Mouse (Mus musculus): Measurements from ENCODE around the gene Stx4a. TPM values are rescaled to one million over a fixed set of nuclear protein-coding genes. Genes with fewer than 3 reads are reported as not detected.
A peak's percentile ranks its signal among the peaks of the same experiment; 100 is the strongest.
"Not testable (repeated sequence)": the region's sequence is repeated elsewhere in the genome, so short reads cannot be mapped to it uniquely, and the experiment has no call there.

The Stx4a gene
- polyA plus RNA-seq, 1 experiment from 2014 or later, result 44.6 TPM

DNA sequence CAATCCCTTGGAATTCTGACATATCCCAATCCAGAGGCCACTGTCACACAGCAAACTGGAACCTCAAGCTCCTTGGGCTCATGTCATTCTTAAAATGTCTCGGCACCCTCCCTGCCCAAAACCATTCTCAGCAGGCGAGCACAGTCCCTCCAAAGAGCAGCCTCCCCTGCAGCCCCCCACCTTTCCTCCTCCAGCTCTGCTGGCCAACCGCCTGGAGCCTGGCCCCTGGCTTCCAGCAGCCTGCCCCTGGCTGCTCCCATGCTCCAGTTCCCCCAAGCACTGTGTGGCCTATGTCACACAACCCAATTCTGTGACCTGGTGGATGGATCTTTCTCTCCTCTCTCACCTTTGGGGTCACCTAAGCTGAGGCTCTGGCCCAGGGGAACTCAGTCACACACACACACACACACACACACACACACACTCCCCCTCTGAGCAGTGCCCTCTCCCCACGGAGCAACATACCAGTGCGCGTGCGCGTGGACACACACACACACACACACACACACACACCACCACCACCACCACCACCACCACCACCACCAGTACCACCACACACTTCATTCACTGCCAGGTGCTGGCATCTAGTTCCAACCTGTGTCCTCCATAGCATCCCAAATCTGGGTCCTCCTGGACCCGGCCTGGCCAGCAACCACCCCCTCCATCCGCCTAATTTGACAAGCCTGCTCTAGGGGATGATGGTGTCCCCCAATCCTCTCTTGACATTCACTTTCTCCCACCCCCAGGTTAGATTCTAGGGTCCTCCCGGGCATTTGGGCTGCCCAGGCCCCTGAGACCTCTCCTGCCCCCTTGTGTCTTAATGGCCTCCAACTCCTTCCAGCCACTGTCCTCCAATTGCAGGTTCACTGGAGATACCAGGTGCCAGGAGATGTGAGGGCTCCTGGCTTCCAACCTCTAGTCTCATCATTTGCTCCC lies 590 bp upstream of the Stx4a start:
- H3K4me2 ChIP-seq (replicated peaks; ENCODE audit: low read depth, low read length), result peak overlapping the region; percentile 85

DNA sequence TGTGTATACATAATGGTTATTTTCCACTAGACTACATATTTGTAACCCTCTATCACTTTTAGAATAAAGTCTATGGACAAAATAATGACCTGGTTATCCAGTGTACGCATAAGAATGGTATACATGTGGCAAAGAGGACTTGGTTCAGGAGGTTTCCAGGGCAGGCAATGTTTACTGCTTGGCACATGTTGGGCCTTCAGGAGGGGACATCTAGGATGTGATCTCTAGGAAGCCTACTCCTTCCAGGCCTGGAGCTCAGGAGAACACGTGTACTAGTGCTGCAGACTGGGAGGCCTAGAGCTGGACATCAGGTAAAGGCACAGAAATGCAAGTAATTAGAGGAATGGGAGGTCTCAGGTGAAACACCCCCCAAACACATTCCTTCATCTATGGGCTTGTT lies 11.5 kb downstream of the Stx4a start:
- Histone ChIP-seq H3K9ac (replicated peaks; ENCODE audit: low read length) (no peak overlapping the region), H3K27me3 (ENCODE audit: insufficient read depth, low read length) (no peaks in the 10 kb centered on the region), H3K4me1 (ENCODE audit: insufficient read depth, low read length) (no peaks in the 10 kb centered on the region), H3K4me2 (replicated peaks; ENCODE audit: low read depth, low read length) (no peak overlapping the region), H3K4me3 (ENCODE audit: low read length) (no peak overlapping the region), H3K9me3 (ENCODE audit: low read length) (no peaks in the 10 kb centered on the region), H3K27ac (ENCODE audit: low read length) (no peak overlapping the region), H3K36me3 (ENCODE audit: insufficient read depth, low read length) (no peaks in the 10 kb centered on the region)
- 83% methylated on average over 2 of the region's 2 CpGs for WGBS
- ATAC-seq (ENCODE audit: low FRiP score, low TSS enrichment), result no peak

More for the DNA sequence above, 590 bp upstream of the Stx4a start:
- H3K4me3 ChIP-seq (ENCODE audit: low read length), result peak overlapping the region; percentile 64
- no peaks in the 10 kb centered on the region for H3K36me3 ChIP-seq (ENCODE audit: insufficient read depth, low read length)
- H3K9me3 ChIP-seq (ENCODE audit: low read length), result no peaks in the 10 kb centered on the region
- ATAC-seq (ENCODE audit: low FRiP score, low TSS enrichment), result peak; percentile 18
- peak overlapping the region; percentile 75 for H3K9ac ChIP-seq (replicated peaks; ENCODE audit: low read length)
- H3K4me1 ChIP-seq (ENCODE audit: insufficient read depth, low read length), result peaks cover 19% of the 10 kb centered on the region
- H3K27ac ChIP-seq (ENCODE audit: low read length), result peak overlapping the region; percentile 51; the same call in 1 of the 2 replicates
- H3K27me3 ChIP-seq (ENCODE audit: insufficient read depth, low read length), result no peaks in the 10 kb centered on the region
- 53% methylated on average over 7 of the region's 11 CpGs for WGBS

GRCm38 (mm10) chr7:127837473-127837872 lies 13.4 kb downstream of the Stx4a start:
- H3K27ac ChIP-seq (ENCODE audit: low read length), result no peak overlapping the region
- H3K4me2 ChIP-seq (replicated peaks; ENCODE audit: low read depth, low read length), result no peak overlapping the region
- no peak overlapping the region for H3K4me3 ChIP-seq (ENCODE audit: low read length)
- ATAC-seq (ENCODE audit: low FRiP score, low TSS enrichment), result no peak
- no peaks in the 10 kb centered on the region for H3K9me3 ChIP-seq (ENCODE audit: low read length)
- H3K36me3 ChIP-seq (ENCODE audit: insufficient read depth, low read length), result no peaks in the 10 kb centered on the region
- H3K9ac ChIP-seq (replicated peaks; ENCODE audit: low read length), result no peak overlapping the region
- no peaks in the 10 kb centered on the region for H3K27me3 ChIP-seq (ENCODE audit: insufficient read depth, low read length)
- peaks cover under 1% of the 10 kb centered on the region for H3K4me1 ChIP-seq (ENCODE audit: insufficient read depth, low read length)
- WGBS, result 93% methylated on average over 5 of the region's 5 CpGs

DNA sequence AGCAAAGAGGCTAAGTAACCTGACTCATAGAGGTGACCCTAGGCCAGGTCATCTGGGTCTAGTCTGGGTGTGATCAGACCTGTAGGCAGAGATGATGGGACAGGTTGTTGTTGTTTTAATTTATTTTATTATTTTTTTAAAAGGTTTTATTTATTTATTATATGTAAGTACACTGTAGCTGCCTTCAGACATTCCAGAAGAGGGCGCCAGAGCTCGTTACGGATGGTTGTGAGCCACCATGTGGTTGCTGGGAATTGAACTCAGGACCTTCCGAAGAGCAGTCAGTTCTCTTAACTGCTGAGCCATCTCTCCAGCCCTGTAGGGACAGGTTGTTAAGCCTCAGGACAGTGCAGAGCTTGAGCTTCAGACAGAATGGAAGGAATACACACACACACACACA lies 13.8 kb downstream of the Stx4a start:
- 80% methylated on average over 4 of the region's 4 CpGs for WGBS
- H3K9me3 ChIP-seq (ENCODE audit: low read length); ATAC-seq (ENCODE audit: low FRiP score, low TSS enrichment); H3K36me3 ChIP-seq (ENCODE audit: insufficient read depth, low read length); H3K4me1 ChIP-seq (ENCODE audit: insufficient read depth, low read length); H3K9ac ChIP-seq (replicated peaks; ENCODE audit: low read length); H3K4me3 ChIP-seq (ENCODE audit: low read length); H3K4me2 ChIP-seq (replicated peaks; ENCODE audit: low read depth, low read length); H3K27ac ChIP-seq (ENCODE audit: low read length); H3K27me3 ChIP-seq (ENCODE audit: insufficient read depth, low read length): not testable (repeated sequence)

DNA sequence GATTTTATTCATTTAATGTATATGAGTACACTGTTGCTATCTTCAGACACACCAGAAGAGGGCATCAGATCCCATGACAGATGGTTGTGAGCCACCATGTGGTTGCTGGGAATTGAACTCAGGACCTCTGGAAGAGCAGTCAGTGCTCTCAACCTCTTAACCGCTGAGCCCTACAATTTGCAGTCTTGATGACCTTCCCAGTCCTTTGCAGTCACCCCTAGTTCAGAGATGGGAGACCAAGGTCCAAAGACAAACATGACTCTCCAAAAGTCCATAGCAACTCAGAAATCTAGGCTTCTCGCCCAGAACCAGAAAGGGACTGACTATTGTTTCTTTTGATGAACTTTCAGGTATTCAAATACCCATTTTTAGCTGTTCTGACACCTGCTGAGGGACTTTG lies 15.9 kb downstream of the Stx4a start:
- not testable (repeated sequence) for H3K4me2 ChIP-seq (replicated peaks; ENCODE audit: low read depth, low read length); ATAC-seq (ENCODE audit: low FRiP score, low TSS enrichment); H3K27me3 ChIP-seq (ENCODE audit: insufficient read depth, low read length); H3K27ac ChIP-seq (ENCODE audit: low read length); H3K4me3 ChIP-seq (ENCODE audit: low read length); H3K4me1 ChIP-seq (ENCODE audit: insufficient read depth, low read length); H3K9ac ChIP-seq (replicated peaks; ENCODE audit: low read length); H3K9me3 ChIP-seq (ENCODE audit: low read length)
- peaks cover 11% of the 10 kb centered on the region for H3K36me3 ChIP-seq (ENCODE audit: insufficient read depth, low read length)
- 77% methylated on average over 2 of the region's 2 CpGs for WGBS

DNA sequence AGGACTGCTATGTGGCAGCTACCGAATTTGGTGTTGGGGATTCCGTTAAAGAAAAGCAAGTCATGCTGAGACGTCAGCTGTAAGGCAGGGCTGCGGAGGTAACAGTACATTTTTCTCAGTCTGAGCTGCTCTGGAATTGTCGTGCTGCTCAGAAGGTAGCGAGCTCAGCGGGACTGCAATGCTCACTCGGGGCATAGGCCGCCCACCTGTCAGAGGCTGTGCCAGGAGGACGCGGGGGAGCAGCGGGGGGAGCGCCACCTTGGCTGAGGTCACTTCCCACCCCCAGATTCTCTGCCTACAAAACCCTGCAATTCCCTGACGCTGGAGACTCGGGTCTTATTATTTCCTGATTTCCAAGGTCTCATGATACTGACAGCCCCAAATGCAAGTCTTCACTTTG lies 16.8 kb downstream of the Stx4a start:
- WGBS, result under 1% methylated on average over 15 of the region's 15 CpGs
- peaks cover 15% of the 10 kb centered on the region for H3K36me3 ChIP-seq (ENCODE audit: insufficient read depth, low read length)
- peak; percentile 28 for ATAC-seq (ENCODE audit: low FRiP score, low TSS enrichment)

GRCm38 (mm10) chr7:127841340-127842000 lies 17.4 kb downstream of the Stx4a start:
- peak overlapping the region; percentile 86 for H3K9ac ChIP-seq (replicated peaks; ENCODE audit: low read length)
- H3K9me3 ChIP-seq (ENCODE audit: low read length), result no peaks in the 10 kb centered on the region
- peak overlapping the region; percentile 91 for H3K27ac ChIP-seq (ENCODE audit: low read length)
- peak overlapping the region; percentile 94 for H3K4me2 ChIP-seq (replicated peaks; ENCODE audit: low read depth, low read length)
- no peaks in the 10 kb centered on the region for H3K27me3 ChIP-seq (ENCODE audit: insufficient read depth, low read length)
- WGBS, result under 1% methylated on average over 46 of the region's 46 CpGs
- peak overlapping the region; percentile 89 for H3K4me3 ChIP-seq (ENCODE audit: low read length)
- H3K36me3 ChIP-seq (ENCODE audit: insufficient read depth, low read length), result peaks cover 21% of the 10 kb centered on the region
- ATAC-seq (ENCODE audit: low FRiP score, low TSS enrichment), result peak; percentile 92
- peaks cover 7% of the 10 kb centered on the region for H3K4me1 ChIP-seq (ENCODE audit: insufficient read depth, low read length)

More for the DNA sequence above, 16.8 kb downstream of the Stx4a start:
- Histone ChIP-seq H3K9me3 (ENCODE audit: low read length) (no peaks in the 10 kb centered on the region), H3K4me3 (ENCODE audit: low read length) (peak overlapping the region; percentile 89), H3K27me3 (ENCODE audit: insufficient read depth, low read length) (no peaks in the 10 kb centered on the region), H3K4me1 (ENCODE audit: insufficient read depth, low read length) (peaks cover 7% of the 10 kb centered on the region), H3K27ac (ENCODE audit: low read length) (peak overlapping the region; percentile 91), H3K9ac (replicated peaks; ENCODE audit: low read length) (peak overlapping the region; percentile 86), H3K4me2 (replicated peaks; ENCODE audit: low read depth, low read length) (peak overlapping the region; percentile 94)

- Histone ChIP-seq H3K27me3 (ENCODE audit: insufficient read depth, low read length) (no peaks in the 10 kb centered on the region), H3K27ac (ENCODE audit: low read length) (peak overlapping the region; percentile 91), H3K4me3 (ENCODE audit: low read length) (peak overlapping the region; percentile 89), H3K9ac (replicated peaks; ENCODE audit: low read length) (peak overlapping the region; percentile 86), H3K36me3 (ENCODE audit: insufficient read depth, low read length) (peaks cover 26% of the 10 kb centered on the region), H3K4me1 (ENCODE audit: insufficient read depth, low read length) (peaks cover 7% of the 10 kb centered on the region), H3K4me2 (replicated peaks; ENCODE audit: low read depth, low read length) (peak overlapping the region; percentile 94), H3K9me3 (ENCODE audit: low read length) (no peaks in the 10 kb centered on the region)
- ATAC-seq (ENCODE audit: low FRiP score, low TSS enrichment), result peak; percentile 72
- WGBS, result under 1% methylated on average over 40 of the region's 40 CpGs
These were observed 18.1 kb downstream of the Stx4a start for GRCm38 (mm10) chr7:127842001-127842718.

- H3K4me2 ChIP-seq (replicated peaks; ENCODE audit: low read depth, low read length), result no peak overlapping the region
- ATAC-seq (ENCODE audit: low FRiP score, low TSS enrichment), result no peak
- no peak overlapping the region for H3K9ac ChIP-seq (replicated peaks; ENCODE audit: low read length)
- H3K27me3 ChIP-seq (ENCODE audit: insufficient read depth, low read length), result no peaks in the 10 kb centered on the region
- no peaks in the 10 kb centered on the region for H3K9me3 ChIP-seq (ENCODE audit: low read length)
- peaks cover 25% of the 10 kb centered on the region for H3K36me3 ChIP-seq (ENCODE audit: insufficient read depth, low read length)
- H3K4me1 ChIP-seq (ENCODE audit: insufficient read depth, low read length), result no peaks in the 10 kb centered on the region
- WGBS, result 77% methylated on average over 6 of the region's 6 CpGs
- no peak overlapping the region for H3K27ac ChIP-seq (ENCODE audit: low read length)
- no peak overlapping the region for H3K4me3 ChIP-seq (ENCODE audit: low read length)
These were observed 26.1 kb downstream of the Stx4a start for GRCm38 (mm10) chr7:127849973-127850875.

All from kidney, embryonic 16.5 days (tissue).